Mouse (Mus musculus): ENCODE results near the gene 1700037C18Rik. TPM values are rescaled to one million over a fixed set of nuclear protein-coding genes. Genes with fewer than 3 reads are reported as not detected.

Gene 1700037C18Rik
- polyA plus RNA-seq (2015; fragmentation: Nextera tagmentation; extraction: Ambion mirVana) = 5.3 and 7.1 TPM in 2 replicates

- Histone ChIP-seq H3K9ac (ENCODE audit: low read depth, low read length) (peak within 1 kb of the TSS; percentile 80), H3K4me1 (ENCODE audit: control insufficient read depth, insufficient read depth, low read length) (peaks cover 4% of the 10 kb centered on the region; the same call in 1 of the 2 replicates), H3K27ac (ENCODE audit: low read length) (peak within 1 kb of the TSS; percentile 79), H3K4me2 (ENCODE audit: low read depth, low read length) (peak within 1 kb of the TSS; percentile 83), H3K9me3 (ENCODE audit: control insufficient read depth, low read length) (no peaks in the 10 kb centered on the region), H3K36me3 (ENCODE audit: control insufficient read depth, insufficient read depth, low read length) (peaks cover 3% of the 10 kb centered on the region), H3K27me3 (replicated peaks; ENCODE audit: control insufficient read depth, insufficient read depth, low read length) (no peaks in the 10 kb centered on the region), H3K4me3 (ENCODE audit: low read length) (peak within 1 kb of the TSS; percentile 61)
- WGBS = under 1% methylated on average over 33 of the region's 33 CpGs
- peak; percentile 99 for ATAC-seq
Observed at GRCm38 (mm10) chr16:3908537-3909111, at the start of gene 1700037C18Rik, which contains the start of gene Cluap1. Gene 1700037C18Rik (minus strand): TSS chr16:3908689. Gene Cluap1 (plus strand): TSS chr16:3908801.

DNA sequence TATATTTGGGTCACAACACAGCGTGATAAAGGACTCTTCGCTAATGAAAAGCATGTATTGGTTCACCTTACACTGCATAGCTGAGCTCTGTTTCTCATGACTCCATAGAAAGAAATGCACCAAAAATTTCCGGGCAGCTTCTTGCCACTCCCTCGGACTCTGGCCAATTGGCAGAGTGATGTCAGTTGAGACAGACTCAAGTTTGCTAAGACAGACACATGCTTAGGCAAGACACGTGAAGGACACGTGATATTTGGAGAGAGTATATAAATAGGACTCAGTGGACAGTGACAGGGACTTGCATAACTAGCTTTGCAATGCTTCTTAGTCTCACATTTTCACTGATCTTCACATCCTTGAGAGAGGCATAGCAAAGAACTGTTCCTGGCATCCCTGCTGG is 47.9 kb upstream of the 1700037C18Rik start:
- no peaks in the 10 kb centered on the region for H3K36me3 ChIP-seq (ENCODE audit: control insufficient read depth, insufficient read depth, low read length)
- H3K9me3 ChIP-seq (ENCODE audit: control insufficient read depth, low read length) = no peaks in the 10 kb centered on the region
- ATAC-seq = no peak
- H3K9ac ChIP-seq (ENCODE audit: low read depth, low read length) = no peak overlapping the region
- 85% methylated on average over 6 of the region's 6 CpGs for WGBS
- no peaks in the 10 kb centered on the region for H3K27me3 ChIP-seq (replicated peaks; ENCODE audit: control insufficient read depth, insufficient read depth, low read length)
- no peak overlapping the region for H3K4me3 ChIP-seq (ENCODE audit: low read length)
- H3K4me1 ChIP-seq (ENCODE audit: control insufficient read depth, insufficient read depth, low read length) = no peaks in the 10 kb centered on the region
- no peak overlapping the region for H3K4me2 ChIP-seq (ENCODE audit: low read depth, low read length)
- no peak overlapping the region for H3K27ac ChIP-seq (ENCODE audit: low read length)

GRCm38 (mm10) chr16:3951141-3951540 is 42.7 kb upstream of the 1700037C18Rik start:
- Histone ChIP-seq H3K9me3 (ENCODE audit: control insufficient read depth, low read length) (no peaks in the 10 kb centered on the region), H3K36me3 (ENCODE audit: control insufficient read depth, insufficient read depth, low read length) (no peaks in the 10 kb centered on the region), H3K4me2 (ENCODE audit: low read depth, low read length) (no peak overlapping the region), H3K4me1 (ENCODE audit: control insufficient read depth, insufficient read depth, low read length) (no peaks in the 10 kb centered on the region), H3K4me3 (ENCODE audit: low read length) (no peak overlapping the region), H3K9ac (ENCODE audit: low read depth, low read length) (no peak overlapping the region), H3K27me3 (replicated peaks; ENCODE audit: control insufficient read depth, insufficient read depth, low read length) (no peaks in the 10 kb centered on the region), H3K27ac (ENCODE audit: low read length) (no peak overlapping the region)
- WGBS = 90% methylated on average over 1 of the region's 1 CpGs
- ATAC-seq = no peak

GRCm38 (mm10) chr16:3934701-3935100 is 26.2 kb upstream of the 1700037C18Rik start:
- no peak overlapping the region for H3K27ac ChIP-seq (ENCODE audit: low read length)
- 88% methylated on average over 4 of the region's 4 CpGs for WGBS
- H3K27me3 ChIP-seq (replicated peaks; ENCODE audit: control insufficient read depth, insufficient read depth, low read length) = no peaks in the 10 kb centered on the region
- no peaks in the 10 kb centered on the region for H3K4me1 ChIP-seq (ENCODE audit: control insufficient read depth, insufficient read depth, low read length)
- no peak overlapping the region for H3K9ac ChIP-seq (ENCODE audit: low read depth, low read length)
- H3K4me2 ChIP-seq (ENCODE audit: low read depth, low read length) = no peak overlapping the region
- ATAC-seq = no peak
- H3K36me3 ChIP-seq (ENCODE audit: control insufficient read depth, insufficient read depth, low read length) = peaks cover 13% of the 10 kb centered on the region
- no peaks in the 10 kb centered on the region for H3K9me3 ChIP-seq (ENCODE audit: control insufficient read depth, low read length)
- no peak overlapping the region for H3K4me3 ChIP-seq (ENCODE audit: low read length)

DNA sequence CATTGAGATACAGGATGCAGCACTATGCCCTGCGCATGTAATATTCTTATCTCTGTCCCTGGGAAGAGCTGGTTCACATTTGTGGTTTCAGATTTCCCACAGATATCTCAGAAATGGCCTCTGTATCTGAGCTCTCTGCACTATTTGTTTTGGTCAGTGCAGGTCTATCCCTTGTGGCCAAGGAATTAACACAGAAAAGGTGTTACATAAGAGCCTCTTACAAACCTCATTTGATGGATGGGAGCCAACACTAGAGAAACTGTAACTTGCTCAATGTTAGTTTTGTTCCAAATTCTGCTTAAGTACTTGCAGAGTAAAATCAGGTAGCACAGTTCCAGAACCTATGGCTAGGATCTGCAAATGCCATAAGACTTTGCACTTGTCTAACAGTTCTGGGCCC is 25.6 kb upstream of the 1700037C18Rik start:
- no peak overlapping the region for H3K27ac ChIP-seq (ENCODE audit: low read length)
- WGBS = 92% methylated on average over 1 of the region's 1 CpGs
- no peak for ATAC-seq

GRCm38 (mm10) chr16:3933536-3933935 is 25.0 kb upstream of the 1700037C18Rik start:
- Histone ChIP-seq H3K4me1 (ENCODE audit: control insufficient read depth, insufficient read depth, low read length) (no peaks in the 10 kb centered on the region), H3K27me3 (replicated peaks; ENCODE audit: control insufficient read depth, insufficient read depth, low read length) (no peaks in the 10 kb centered on the region), H3K4me2 (ENCODE audit: low read depth, low read length) (no peak overlapping the region), H3K9me3 (ENCODE audit: control insufficient read depth, low read length) (no peaks in the 10 kb centered on the region), H3K36me3 (ENCODE audit: control insufficient read depth, insufficient read depth, low read length) (peaks cover 11% of the 10 kb centered on the region), H3K27ac (ENCODE audit: low read length) (no peak overlapping the region), H3K4me3 (ENCODE audit: low read length) (no peak overlapping the region), H3K9ac (ENCODE audit: low read depth, low read length) (no peak overlapping the region)
- no peak for ATAC-seq
- WGBS = 87% methylated on average over 6 of the region's 6 CpGs

More for the DNA sequence above, 25.6 kb upstream of the 1700037C18Rik start:
- no peaks in the 10 kb centered on the region for H3K27me3 ChIP-seq (replicated peaks; ENCODE audit: control insufficient read depth, insufficient read depth, low read length)
- H3K9ac ChIP-seq (ENCODE audit: low read depth, low read length) = no peak overlapping the region
- no peaks in the 10 kb centered on the region for H3K9me3 ChIP-seq (ENCODE audit: control insufficient read depth, low read length)
- peaks cover 13% of the 10 kb centered on the region for H3K36me3 ChIP-seq (ENCODE audit: control insufficient read depth, insufficient read depth, low read length)
- no peak overlapping the region for H3K4me3 ChIP-seq (ENCODE audit: low read length)
- H3K4me2 ChIP-seq (ENCODE audit: low read depth, low read length) = no peak overlapping the region
- H3K4me1 ChIP-seq (ENCODE audit: control insufficient read depth, insufficient read depth, low read length) = no peaks in the 10 kb centered on the region

- WGBS = 76% methylated on average over 7 of the region's 7 CpGs
- H3K4me3 ChIP-seq (ENCODE audit: low read length) = no peak overlapping the region
- H3K27me3 ChIP-seq (replicated peaks; ENCODE audit: control insufficient read depth, insufficient read depth, low read length) = no peaks in the 10 kb centered on the region
- H3K27ac ChIP-seq (ENCODE audit: low read length) = no peak overlapping the region
- peaks cover 12% of the 10 kb centered on the region for H3K36me3 ChIP-seq (ENCODE audit: control insufficient read depth, insufficient read depth, low read length)
- no peaks in the 10 kb centered on the region for H3K9me3 ChIP-seq (ENCODE audit: control insufficient read depth, low read length)
- no peak for ATAC-seq
- H3K9ac ChIP-seq (ENCODE audit: low read depth, low read length) = no peak overlapping the region
- H3K4me2 ChIP-seq (ENCODE audit: low read depth, low read length) = no peak overlapping the region
- H3K4me1 ChIP-seq (ENCODE audit: control insufficient read depth, insufficient read depth, low read length) = no peaks in the 10 kb centered on the region
Observed at GRCm38 (mm10) chr16:3929151-3929550, 20.7 kb upstream of the 1700037C18Rik start.

DNA sequence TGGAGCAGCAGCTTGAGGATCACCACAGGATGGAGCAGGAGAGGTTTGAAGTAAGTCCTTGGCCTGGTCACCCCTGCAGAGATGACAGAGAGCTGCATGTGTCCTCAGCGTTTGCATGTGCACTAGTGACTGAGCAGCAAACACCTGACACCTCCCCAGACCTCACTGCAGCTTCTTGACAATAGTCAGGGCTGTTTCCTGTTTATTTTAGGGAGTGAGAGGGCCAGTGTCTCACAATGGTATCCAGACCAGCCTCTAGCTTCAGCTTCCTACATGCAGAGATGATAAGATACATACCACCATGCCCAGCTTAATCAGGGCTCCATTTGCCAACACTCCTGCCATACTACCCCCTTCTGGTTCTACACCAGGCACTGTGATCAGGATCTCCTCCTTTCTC is 20.1 kb upstream of the 1700037C18Rik start:
- Histone ChIP-seq H3K27ac (ENCODE audit: low read length) (no peak overlapping the region), H3K9me3 (ENCODE audit: control insufficient read depth, low read length) (no peaks in the 10 kb centered on the region), H3K4me1 (ENCODE audit: control insufficient read depth, insufficient read depth, low read length) (no peaks in the 10 kb centered on the region), H3K4me3 (ENCODE audit: low read length) (no peak overlapping the region), H3K27me3 (replicated peaks; ENCODE audit: control insufficient read depth, insufficient read depth, low read length) (no peaks in the 10 kb centered on the region), H3K9ac (ENCODE audit: low read depth, low read length) (no peak overlapping the region), H3K4me2 (ENCODE audit: low read depth, low read length) (no peak overlapping the region), H3K36me3 (ENCODE audit: control insufficient read depth, insufficient read depth, low read length) (peaks cover 8% of the 10 kb centered on the region)
- ATAC-seq = no peak
- WGBS = 43% methylated on average over 1 of the region's 1 CpGs

DNA sequence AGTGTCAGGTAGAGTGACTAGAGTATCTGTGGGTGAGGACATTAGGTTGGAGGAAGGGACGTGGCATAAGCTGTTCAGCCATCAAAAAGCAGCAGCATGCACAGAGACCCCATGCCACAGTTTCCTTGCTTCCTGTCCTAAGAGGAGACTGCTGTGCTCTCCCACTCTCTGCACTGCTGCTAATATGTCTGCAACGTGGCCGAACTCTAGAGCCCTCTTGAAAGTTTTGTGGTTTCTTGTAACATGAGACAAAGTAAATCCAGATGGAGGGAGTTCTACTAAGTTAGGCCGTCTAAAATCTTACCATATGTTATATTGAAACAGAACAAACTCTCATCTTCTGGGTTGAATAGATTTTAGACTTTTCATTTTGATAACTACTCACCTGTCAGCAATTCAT is 15.5 kb upstream of the 1700037C18Rik start:
- Histone ChIP-seq H3K9ac (ENCODE audit: low read depth, low read length) (no peak overlapping the region), H3K36me3 (ENCODE audit: control insufficient read depth, insufficient read depth, low read length) (peaks cover 10% of the 10 kb centered on the region), H3K9me3 (ENCODE audit: control insufficient read depth, low read length) (no peaks in the 10 kb centered on the region), H3K4me2 (ENCODE audit: low read depth, low read length) (no peak overlapping the region), H3K4me1 (ENCODE audit: control insufficient read depth, insufficient read depth, low read length) (no peaks in the 10 kb centered on the region), H3K27ac (ENCODE audit: low read length) (no peak overlapping the region), H3K4me3 (ENCODE audit: low read length) (no peak overlapping the region), H3K27me3 (replicated peaks; ENCODE audit: control insufficient read depth, insufficient read depth, low read length) (no peaks in the 10 kb centered on the region)
- ATAC-seq = no peak
- WGBS = 87% methylated on average over 4 of the region's 4 CpGs

- H3K27me3 ChIP-seq (replicated peaks; ENCODE audit: control insufficient read depth, insufficient read depth, low read length) = no peaks in the 10 kb centered on the region
- H3K9ac ChIP-seq (ENCODE audit: low read depth, low read length) = no peak overlapping the region
- no peak for ATAC-seq
- no peak overlapping the region for H3K4me3 ChIP-seq (ENCODE audit: low read length)
- no peak overlapping the region for H3K27ac ChIP-seq (ENCODE audit: low read length)
- no peaks in the 10 kb centered on the region for H3K9me3 ChIP-seq (ENCODE audit: control insufficient read depth, low read length)
- H3K4me1 ChIP-seq (ENCODE audit: control insufficient read depth, insufficient read depth, low read length) = no peaks in the 10 kb centered on the region
- H3K4me2 ChIP-seq (ENCODE audit: low read depth, low read length) = no peak overlapping the region
- 86% methylated on average over 3 of the region's 3 CpGs for WGBS
- peaks cover 10% of the 10 kb centered on the region for H3K36me3 ChIP-seq (ENCODE audit: control insufficient read depth, insufficient read depth, low read length)
Observed at GRCm38 (mm10) chr16:3923515-3923914, 15.0 kb upstream of the 1700037C18Rik start.

Measured in intestine, embryonic 16.5 days (tissue).